Mouse (Mus musculus): ENCODE measurements around the gene Birc5. TPM values are rescaled to one million over a fixed set of nuclear protein-coding genes. Genes with fewer than 3 reads are reported as not detected.

The Birc5 gene
- total and polyA plus RNA-seq, 2 experiments from 2014 or later = 6.0 to 13.2 TPM

DNA sequence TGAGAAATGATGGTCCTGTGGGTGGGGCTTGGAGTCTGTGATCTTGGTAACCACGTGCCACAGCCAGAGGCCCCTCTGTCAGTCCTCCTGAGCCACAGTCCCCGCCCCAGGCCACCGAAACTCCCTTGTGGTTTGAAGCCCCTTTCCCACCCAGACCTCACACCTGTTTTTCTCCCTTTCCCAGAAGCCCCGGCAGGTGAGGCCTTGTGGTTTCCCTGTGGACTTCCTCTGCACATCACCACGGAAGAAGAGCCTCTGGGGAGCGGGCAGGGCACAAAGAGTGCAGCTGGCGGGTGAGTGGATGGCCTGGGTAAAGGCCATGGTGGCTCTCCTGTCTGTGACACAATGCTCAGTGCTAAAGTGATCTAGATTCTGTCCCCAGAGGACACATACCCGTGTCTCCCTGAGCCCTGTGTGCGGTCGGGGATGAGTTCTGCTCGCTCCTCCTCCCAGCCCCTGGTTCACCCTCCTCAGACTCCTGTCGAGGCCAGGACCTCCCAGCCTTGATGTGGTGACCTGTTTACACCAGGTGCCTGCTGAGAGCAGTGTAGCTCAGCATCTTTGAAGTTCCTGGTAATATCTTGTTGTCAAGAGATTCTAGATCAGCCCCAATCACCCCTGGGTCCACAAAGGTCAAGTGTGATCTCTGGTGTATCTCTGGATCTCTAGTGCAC is 23.0 kb downstream of the Birc5 start:
- H3K4me3 ChIP-seq (ENCODE audit: low read depth, low read length) = no peak overlapping the region
- WGBS = 68% methylated on average over 12 of the region's 12 CpGs
- no peak overlapping the region for H3K27ac ChIP-seq (ENCODE audit: low read depth, low read length)
- H3K9ac ChIP-seq (replicated peaks; ENCODE audit: low read length, poor library complexity, severe bottlenecking) = no peak overlapping the region
- ATAC-seq (ENCODE audit: low FRiP score) = no peak
- no peaks in the 10 kb centered on the region for H3K4me1 ChIP-seq (ENCODE audit: insufficient read depth, low read length)
- 0 out of 2 replicates have a peak, but pooled peaks cover 3% of the 10 kb centered on the region for H3K36me3 ChIP-seq (ENCODE audit: insufficient read depth, low read length)
- no peaks in the 10 kb centered on the region; the same call in 1 of the 2 replicates for H3K27me3 ChIP-seq (ENCODE audit: insufficient read depth, low read length)
- no peak for DNase-seq (ENCODE audit: low spot score)
- no peaks in the 10 kb centered on the region for H3K9me3 ChIP-seq (ENCODE audit: low read length)
- no peak for TF ChIP-seq CTCF (IDR thresholded peaks at IDR 0.05)
- H3K4me2 ChIP-seq (ENCODE audit: low read depth, low read length, poor library complexity, severe bottlenecking) = peak overlapping the region; percentile 99

DNA sequence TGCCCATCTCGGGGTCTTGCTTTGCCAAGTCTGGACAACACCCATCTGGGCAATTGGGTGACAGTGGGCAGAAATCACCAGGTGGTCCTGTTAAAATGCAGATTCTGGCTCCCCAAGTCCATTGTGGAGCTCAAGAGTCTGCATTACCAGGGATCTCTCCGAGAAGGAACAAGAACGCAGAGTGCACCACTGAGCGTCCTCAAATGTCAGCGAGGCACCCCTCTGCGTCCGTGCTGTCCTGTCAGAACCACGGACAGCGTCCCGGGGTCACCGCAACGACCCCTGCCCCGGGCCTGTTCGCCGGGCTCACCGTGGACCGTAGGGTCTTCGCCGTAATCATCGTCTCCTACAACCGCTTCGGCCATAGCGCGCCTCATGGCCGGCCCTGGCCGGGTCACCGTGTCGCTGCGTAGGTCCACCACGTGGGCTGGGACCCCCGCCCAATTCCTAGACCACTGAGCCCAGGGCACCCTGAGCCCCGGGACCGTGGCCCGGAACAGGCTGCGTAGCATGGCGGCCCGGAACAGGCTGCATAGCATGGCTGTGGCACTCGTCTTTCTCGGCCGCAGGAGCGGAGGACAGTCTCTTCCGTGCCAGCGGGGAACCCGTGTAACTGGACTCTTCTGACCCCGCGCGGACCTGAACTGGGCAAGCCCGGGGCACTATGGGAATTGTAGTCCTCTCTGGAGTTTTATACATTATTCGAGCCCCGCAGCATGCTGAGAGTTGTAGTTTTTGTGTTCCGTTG is 24.0 kb downstream of the Birc5 start, which contains the start of gene Tha1:
Tha1 (minus strand) TSS at position 621 of the 748 bp plus-strand sequence.
- peak within 1 kb of the TSS; percentile 72 for H3K9ac ChIP-seq (replicated peaks; ENCODE audit: low read length, poor library complexity, severe bottlenecking)
- DNase-seq (ENCODE audit: low spot score) = peak; percentile 87
- H3K4me3 ChIP-seq (ENCODE audit: low read depth, low read length) = peak within 1 kb of the TSS; percentile 71
- H3K4me1 ChIP-seq (ENCODE audit: insufficient read depth, low read length) = no peaks in the 10 kb centered on the region
- no peak for TF ChIP-seq CTCF (IDR thresholded peaks at IDR 0.05)
- ATAC-seq (ENCODE audit: low FRiP score) = peak; percentile 76
- H3K9me3 ChIP-seq (ENCODE audit: low read length) = no peaks in the 10 kb centered on the region
- peak within 1 kb of the TSS; percentile 99 for H3K4me2 ChIP-seq (ENCODE audit: low read depth, low read length, poor library complexity, severe bottlenecking)
- no peaks in the 10 kb centered on the region for H3K27me3 ChIP-seq (ENCODE audit: insufficient read depth, low read length)
- 1% methylated on average over 51 of the region's 51 CpGs for WGBS
- H3K36me3 ChIP-seq (ENCODE audit: insufficient read depth, low read length) = 0 out of 2 replicates have a peak, but pooled peaks cover 3% of the 10 kb centered on the region
- H3K27ac ChIP-seq (ENCODE audit: low read depth, low read length) = 0 out of 2 replicates have a peak within 1 kb of the TSS, but pooled peaks have one; percentile 43

DNA sequence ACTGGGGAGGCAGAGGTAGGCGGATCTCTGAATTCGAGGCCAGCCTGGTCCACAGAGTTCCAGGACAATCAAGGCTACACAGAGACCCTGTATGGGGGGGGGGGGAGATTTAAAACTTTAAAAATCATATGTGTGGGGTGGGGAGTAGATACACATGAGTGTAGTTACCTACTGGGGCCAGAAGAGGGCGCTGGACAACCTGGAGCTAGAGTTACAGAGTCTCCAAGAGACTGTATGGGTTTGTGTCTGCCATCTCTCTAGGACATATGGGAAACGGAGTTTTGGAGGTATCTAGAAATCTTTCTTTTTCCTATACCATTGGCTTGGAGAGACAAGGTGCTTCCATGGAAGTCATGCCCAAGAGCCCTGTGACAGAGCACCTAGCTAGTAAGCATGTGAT is 25.4 kb downstream of the Birc5 start:
- no peak for ATAC-seq (ENCODE audit: low FRiP score)

DNA sequence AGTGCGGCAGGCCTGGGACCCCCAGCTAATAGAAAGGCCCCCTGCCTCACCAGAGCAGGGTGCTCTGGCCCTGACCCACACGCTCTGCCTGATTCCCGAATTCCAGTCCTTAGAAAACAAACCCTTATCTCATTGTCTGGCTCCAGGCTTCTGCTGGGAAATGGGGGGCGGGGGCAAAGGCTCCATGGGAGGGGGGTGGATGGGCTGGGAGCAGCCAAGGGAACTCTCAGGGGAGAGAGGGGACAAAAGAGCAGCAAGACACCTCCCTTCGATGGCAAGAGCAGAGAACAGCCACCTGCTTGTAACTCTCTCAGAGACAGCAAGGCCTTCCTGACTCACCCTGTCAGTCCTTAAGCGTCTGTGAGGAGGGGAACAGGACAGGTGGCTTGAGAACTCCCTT is 26.6 kb downstream of the Birc5 start:
- Histone ChIP-seq H3K27ac (ENCODE audit: low read depth, low read length) (no peak overlapping the region), H3K27me3 (ENCODE audit: insufficient read depth, low read length) (no peaks in the 10 kb centered on the region), H3K9ac (replicated peaks; ENCODE audit: low read length, poor library complexity, severe bottlenecking) (no peak overlapping the region), H3K4me1 (ENCODE audit: insufficient read depth, low read length) (no peaks in the 10 kb centered on the region; the same call in 1 of the 2 replicates), H3K4me2 (ENCODE audit: low read depth, low read length, poor library complexity, severe bottlenecking) (no peak overlapping the region), H3K36me3 (ENCODE audit: insufficient read depth, low read length) (no peaks in the 10 kb centered on the region), H3K4me3 (ENCODE audit: low read depth, low read length) (no peak overlapping the region), H3K9me3 (ENCODE audit: low read length) (no peaks in the 10 kb centered on the region)
- ATAC-seq (ENCODE audit: low FRiP score) (no peak), DNase-seq (ENCODE audit: low spot score) (no peak)
- TF ChIP-seq CTCF (IDR thresholded peaks at IDR 0.05) = no peak
- WGBS = 29% methylated on average over 6 of the region's 6 CpGs

More for the DNA sequence above, 25.4 kb downstream of the Birc5 start:
- no peak overlapping the region for H3K4me3 ChIP-seq (ENCODE audit: low read depth, low read length)
- 57% methylated on average over 4 of the region's 4 CpGs for WGBS
- H3K4me1 ChIP-seq (ENCODE audit: insufficient read depth, low read length) = no peaks in the 10 kb centered on the region; the same call in 1 of the 2 replicates
- H3K9ac ChIP-seq (replicated peaks; ENCODE audit: low read length, poor library complexity, severe bottlenecking) = no peak overlapping the region
- no peaks in the 10 kb centered on the region for H3K9me3 ChIP-seq (ENCODE audit: low read length)
- no peaks in the 10 kb centered on the region for H3K27me3 ChIP-seq (ENCODE audit: insufficient read depth, low read length)
- H3K4me2 ChIP-seq (ENCODE audit: low read depth, low read length, poor library complexity, severe bottlenecking) = no peak overlapping the region
- H3K36me3 ChIP-seq (ENCODE audit: insufficient read depth, low read length) = no peaks in the 10 kb centered on the region
- H3K27ac ChIP-seq (ENCODE audit: low read depth, low read length) = no peak overlapping the region
- peak; percentile 65 for TF ChIP-seq CTCF (IDR thresholded peaks at IDR 0.05)
- DNase-seq (ENCODE audit: low spot score) = peak; percentile 22

DNA sequence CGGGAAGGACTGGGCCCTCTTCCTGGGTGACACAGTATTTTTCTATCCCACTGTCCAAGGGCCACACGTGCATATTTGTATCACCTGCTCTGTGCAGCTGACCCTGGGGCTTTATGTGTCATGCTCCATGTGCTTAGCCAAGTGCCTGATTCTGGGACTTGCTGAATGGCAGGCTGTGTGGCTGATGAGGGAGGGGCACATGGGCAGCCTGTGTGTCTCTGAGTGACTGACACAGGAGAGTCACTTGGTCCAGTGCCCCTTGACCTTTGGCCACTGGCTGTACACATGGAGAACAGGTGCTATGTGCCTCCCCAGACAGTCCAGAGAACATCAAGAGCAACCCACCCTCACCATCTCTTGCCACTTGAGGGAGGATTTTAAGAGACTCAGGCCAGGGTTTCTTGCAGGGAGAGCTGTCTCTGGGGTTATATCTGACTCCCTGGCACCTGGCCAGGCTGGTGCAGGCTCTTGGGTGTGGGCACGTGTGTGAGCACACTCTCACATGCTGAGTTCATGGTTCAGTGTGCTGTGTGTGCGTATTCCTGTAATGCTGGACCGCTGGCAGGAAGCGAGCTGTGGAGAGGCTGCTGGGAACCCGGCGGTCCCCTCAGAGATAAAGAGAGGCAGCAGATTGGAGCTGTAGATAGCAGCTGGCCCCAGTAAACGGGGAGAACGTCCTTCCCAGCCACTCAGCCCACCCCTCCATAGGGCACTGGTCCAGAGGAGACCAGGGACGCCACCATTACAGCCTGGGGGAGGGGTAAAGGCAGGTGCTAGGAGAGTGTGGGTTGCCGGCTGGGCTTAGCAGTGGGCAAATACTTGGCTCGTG is 29.1 kb downstream of the Birc5 start:
- Histone ChIP-seq H3K4me2 (ENCODE audit: low read depth, low read length, poor library complexity, severe bottlenecking) (no peak overlapping the region), H3K27ac (ENCODE audit: low read depth, low read length) (no peak overlapping the region), H3K36me3 (ENCODE audit: insufficient read depth, low read length) (no peaks in the 10 kb centered on the region), H3K4me1 (ENCODE audit: insufficient read depth, low read length) (no peaks in the 10 kb centered on the region; the same call in 1 of the 2 replicates), H3K9ac (replicated peaks; ENCODE audit: low read length, poor library complexity, severe bottlenecking) (no peak overlapping the region), H3K27me3 (ENCODE audit: insufficient read depth, low read length) (no peaks in the 10 kb centered on the region), H3K9me3 (ENCODE audit: low read length) (no peaks in the 10 kb centered on the region), H3K4me3 (ENCODE audit: low read depth, low read length) (no peak overlapping the region)
- peak; percentile 56 for ATAC-seq (ENCODE audit: low FRiP score)
- peak; percentile 83 for DNase-seq (ENCODE audit: low spot score)
- WGBS = 20% methylated on average over 13 of the region's 13 CpGs
- TF ChIP-seq CTCF (IDR thresholded peaks at IDR 0.05) = no peak
